Mouse (Mus musculus): Measurements from ENCODE around the gene Ereg.

- no peak for TF ChIP-seq POLR2A (IDR thresholded peaks at IDR 0.05; ENCODE audit: borderline replicate concordance, extremely low read depth, insufficient read depth, insufficient read length, poor library complexity, severe bottlenecking)
- no peak for TF ChIP-seq CTCF (IDR thresholded peaks at IDR 0.05; ENCODE audit: borderline replicate concordance, extremely low read depth, insufficient read depth, insufficient read length)
Measured at GRCm38 (mm10) chr5:91118618-91119017, 44.2 kb downstream of the Ereg start.

All from brain, embryonic 14.5 days (tissue).